Mouse (Mus musculus): ENCODE measurements around the gene Macrod1. TPM values are rescaled to one million over a fixed set of nuclear protein-coding genes. Genes with fewer than 3 reads are reported as not detected.

Gene Macrod1
- polyA plus RNA-seq (2012; rRNA removed): 13.4 and 17.9 TPM in 2 replicates

- peak within 1 kb of the TSS; percentile 82 for H3K4me3 ChIP-seq (ENCODE audit: extremely low read depth, insufficient read depth, insufficient read length)
- no peak within 1 kb of the TSS for H3K27ac ChIP-seq (ENCODE audit: insufficient read depth, low read length)
- DNase-seq (ENCODE audit: low read depth in 1 of 2, low spot score in 2 of 2): peak in 1 of 2 experiments; percentile 70
- H3K36me3 ChIP-seq (ENCODE audit: control insufficient read depth, insufficient read depth, low read length): no peaks in the 10 kb centered on the region
- no peaks in the 10 kb centered on the region for H3K27me3 ChIP-seq (ENCODE audit: control insufficient read depth, insufficient read depth, low read length)
- H3K4me1 ChIP-seq (ENCODE audit: control insufficient read depth, insufficient read depth, insufficient read length): peaks cover 12% of the 10 kb centered on the region
- WGBS: 2% methylated on average over 72 of the region's 72 CpGs
- TF ChIP-seq CTCF (IDR thresholded peaks at IDR 0.05; ENCODE audit: extremely low read depth, insufficient read depth, insufficient read length, insufficient replicate concordance) (no peak), POLR2A (IDR thresholded peaks at IDR 0.05; ENCODE audit: low read depth, low read length) (no peak)
These were observed at the start of gene Macrod1 for GRCm38 (mm10) chr19:7056248-7057087. Gene Macrod1 (plus strand): TSS chr19:7056810.

- Histone ChIP-seq H3K4me3 (ENCODE audit: extremely low read depth, insufficient read depth, insufficient read length) (no peak overlapping the region), H3K27ac (ENCODE audit: insufficient read depth, low read length) (no peak overlapping the region), H3K4me1 (ENCODE audit: control insufficient read depth, insufficient read depth, insufficient read length) (no peaks in the 10 kb centered on the region), H3K27me3 (ENCODE audit: control insufficient read depth, insufficient read depth, low read length) (no peaks in the 10 kb centered on the region), H3K36me3 (ENCODE audit: control insufficient read depth, insufficient read depth, low read length) (peaks cover 32% of the 10 kb centered on the region)
- DNase-seq (ENCODE audit: low read depth in 1 of 2, low spot score in 2 of 2): no peak
- no peak for TF ChIP-seq POLR2A (IDR thresholded peaks at IDR 0.05; ENCODE audit: low read depth, low read length)
- no peak for TF ChIP-seq CTCF (IDR thresholded peaks at IDR 0.05; ENCODE audit: extremely low read depth, insufficient read depth, insufficient read length, insufficient replicate concordance)
- 83% methylated on average over 9 of the region's 9 CpGs for WGBS
These were observed 49.6 kb upstream of the Macrod1 start for GRCm38 (mm10) chr19:7006892-7007593.

- Histone ChIP-seq H3K36me3 (ENCODE audit: control insufficient read depth, insufficient read depth, low read length) (peaks cover 28% of the 10 kb centered on the region), H3K4me3 (ENCODE audit: extremely low read depth, insufficient read depth, insufficient read length) (no peak overlapping the region), H3K27me3 (ENCODE audit: control insufficient read depth, insufficient read depth, low read length) (no peaks in the 10 kb centered on the region), H3K27ac (ENCODE audit: insufficient read depth, low read length) (no peak overlapping the region), H3K4me1 (ENCODE audit: control insufficient read depth, insufficient read depth, insufficient read length) (peaks cover 3% of the 10 kb centered on the region; the same call in 1 of the 2 replicates)
- TF ChIP-seq CTCF (IDR thresholded peaks at IDR 0.05; ENCODE audit: extremely low read depth, insufficient read depth, insufficient read length, insufficient replicate concordance) (no peak), POLR2A (IDR thresholded peaks at IDR 0.05; ENCODE audit: low read depth, low read length) (no peak)
- DNase-seq (ENCODE audit: low read depth in 1 of 2, low spot score in 2 of 2): no peak
- WGBS: 89% methylated on average over 4 of the region's 4 CpGs
These were observed 44.2 kb upstream of the Macrod1 start for GRCm38 (mm10) chr19:7012426-7012825.

- Histone ChIP-seq H3K27me3 (ENCODE audit: control insufficient read depth, insufficient read depth, low read length) (no peaks in the 10 kb centered on the region), H3K36me3 (ENCODE audit: control insufficient read depth, insufficient read depth, low read length) (peaks cover 26% of the 10 kb centered on the region), H3K4me1 (ENCODE audit: control insufficient read depth, insufficient read depth, insufficient read length) (peaks cover 6% of the 10 kb centered on the region; the same call in 1 of the 2 replicates), H3K27ac (ENCODE audit: insufficient read depth, low read length) (no peak overlapping the region), H3K4me3 (ENCODE audit: extremely low read depth, insufficient read depth, insufficient read length) (no peak overlapping the region)
- DNase-seq (ENCODE audit: low read depth in 1 of 2, low spot score in 2 of 2): no peak
- TF ChIP-seq POLR2A (IDR thresholded peaks at IDR 0.05; ENCODE audit: low read depth, low read length): no peak
- no peak for TF ChIP-seq CTCF (IDR thresholded peaks at IDR 0.05; ENCODE audit: extremely low read depth, insufficient read depth, insufficient read length, insufficient replicate concordance)
- 97% methylated on average over 9 of the region's 9 CpGs for WGBS
These were observed 42.6 kb upstream of the Macrod1 start for GRCm38 (mm10) chr19:7013984-7014383.

- peaks cover 6% of the 10 kb centered on the region; the same call in 1 of the 2 replicates for H3K4me1 ChIP-seq (ENCODE audit: control insufficient read depth, insufficient read depth, insufficient read length)
- H3K36me3 ChIP-seq (ENCODE audit: control insufficient read depth, insufficient read depth, low read length): peaks cover 26% of the 10 kb centered on the region
- DNase-seq (ENCODE audit: low read depth in 1 of 2, low spot score in 2 of 2): no peak
- TF ChIP-seq POLR2A (IDR thresholded peaks at IDR 0.05; ENCODE audit: low read depth, low read length): no peak
- no peak for TF ChIP-seq CTCF (IDR thresholded peaks at IDR 0.05; ENCODE audit: extremely low read depth, insufficient read depth, insufficient read length, insufficient replicate concordance)
- no peak overlapping the region for H3K4me3 ChIP-seq (ENCODE audit: extremely low read depth, insufficient read depth, insufficient read length)
- WGBS: 91% methylated on average over 20 of the region's 20 CpGs
- no peak overlapping the region for H3K27ac ChIP-seq (ENCODE audit: insufficient read depth, low read length)
- H3K27me3 ChIP-seq (ENCODE audit: control insufficient read depth, insufficient read depth, low read length): no peaks in the 10 kb centered on the region
These were observed 42.0 kb upstream of the Macrod1 start for GRCm38 (mm10) chr19:7014481-7015135.

GRCm38 (mm10) chr19:7017541-7018457 lies 38.8 kb upstream of the Macrod1 start:
- H3K4me3 ChIP-seq (ENCODE audit: extremely low read depth, insufficient read depth, insufficient read length): peak overlapping the region; percentile 73
- H3K36me3 ChIP-seq (ENCODE audit: control insufficient read depth, insufficient read depth, low read length): peaks cover 33% of the 10 kb centered on the region
- peaks cover 10% of the 10 kb centered on the region; the same call in 1 of the 2 replicates for H3K4me1 ChIP-seq (ENCODE audit: control insufficient read depth, insufficient read depth, insufficient read length)
- no peak for TF ChIP-seq CTCF (IDR thresholded peaks at IDR 0.05; ENCODE audit: extremely low read depth, insufficient read depth, insufficient read length, insufficient replicate concordance)
- peak; percentile 20; the same call in 1 of the 2 replicates for TF ChIP-seq POLR2A (IDR thresholded peaks at IDR 0.05; ENCODE audit: low read depth, low read length)
- DNase-seq (ENCODE audit: low read depth in 1 of 2, low spot score in 2 of 2): peak; percentile 60 to 70
- H3K27ac ChIP-seq (ENCODE audit: insufficient read depth, low read length): peak overlapping the region; percentile 95
- 7% methylated on average over 12 of the region's 12 CpGs for WGBS
- no peaks in the 10 kb centered on the region for H3K27me3 ChIP-seq (ENCODE audit: control insufficient read depth, insufficient read depth, low read length)

All from spleen, adult 2 months (tissue).